Mouse (Mus musculus) embryo, embryonic 10 days (tissue): ENCODE measurements around the gene Kcnk7.

Experiments
- DNase-seq: peaks from one replicate; pipeline ENCODE4 v3.0.0-alpha.2; 2015; ENCODE audit warnings: low spot score

Kcnk7 gene

DNA sequence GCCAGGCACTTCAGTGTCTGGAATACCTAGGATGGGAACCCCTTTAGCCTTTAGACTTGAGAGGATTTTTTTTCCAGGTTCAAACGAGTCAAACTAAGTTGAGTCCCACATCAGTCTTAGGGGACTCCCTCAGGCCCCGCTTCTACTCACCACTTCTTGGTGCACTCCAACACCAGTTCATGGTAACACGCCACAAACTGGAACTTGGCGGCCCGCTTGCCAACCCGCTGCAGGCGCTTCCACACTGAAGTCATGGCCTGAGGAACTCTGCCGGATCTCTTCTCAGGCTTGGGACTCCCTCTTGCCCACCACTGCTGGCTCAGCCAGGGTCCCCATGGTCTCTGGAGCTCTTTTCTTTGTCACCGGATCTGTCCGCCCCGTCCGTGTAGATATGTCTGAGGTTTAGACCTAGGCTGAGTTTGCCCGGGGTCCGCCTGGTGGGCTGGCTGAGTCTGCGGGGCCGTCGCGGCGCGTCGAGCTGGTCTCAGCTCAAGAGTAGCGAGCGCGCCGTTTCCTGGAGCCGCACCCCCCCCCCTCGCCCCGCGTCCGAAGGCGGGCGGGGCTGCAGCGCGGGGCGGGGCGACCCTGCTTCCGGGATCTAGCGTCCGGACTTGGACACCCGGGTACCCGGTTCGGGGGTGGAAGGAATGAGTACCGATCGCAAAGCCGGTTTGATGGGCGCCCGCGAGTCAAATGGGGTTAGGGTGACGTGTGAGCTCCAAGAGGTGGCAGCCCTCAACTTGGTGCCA is 21.8 kb downstream of the Kcnk7 start, which contains the start of gene Ehbp1l1:
TSS of gene Ehbp1l1 (minus strand) at position 551 of the 749 bp plus-strand sequence.
- peak; percentile 46 for DNase-seq

DNA sequence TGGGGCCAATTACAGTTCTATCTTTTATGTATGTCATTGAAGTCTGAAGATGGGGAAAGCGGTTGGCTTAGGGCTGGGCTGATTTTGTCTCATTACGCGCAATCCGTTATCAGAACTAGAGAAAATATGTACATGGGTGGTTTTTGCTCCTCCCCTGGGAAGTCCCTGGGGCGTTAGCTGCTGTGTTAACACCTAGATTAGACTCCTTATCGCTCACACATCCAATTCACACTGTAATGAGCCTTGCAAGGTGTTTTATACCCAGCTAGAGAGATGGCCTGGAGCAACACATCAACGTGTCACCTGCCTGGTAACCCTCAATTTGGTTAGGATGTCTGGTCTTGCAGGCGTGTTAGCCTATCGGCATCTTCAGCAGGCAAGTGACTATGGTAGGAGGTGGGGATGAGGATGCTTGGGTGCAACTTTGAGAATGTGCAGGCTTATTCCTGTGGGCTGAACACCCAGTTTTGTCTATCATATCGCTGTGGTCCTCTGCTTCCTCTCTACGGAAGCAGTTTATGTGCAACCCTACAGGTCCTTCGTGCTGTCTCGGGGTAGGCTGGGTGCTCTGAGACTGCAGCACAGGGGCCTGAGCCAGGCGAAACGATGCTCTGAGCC is 22.9 kb downstream of the Kcnk7 start:
- no peak for DNase-seq

DNA sequence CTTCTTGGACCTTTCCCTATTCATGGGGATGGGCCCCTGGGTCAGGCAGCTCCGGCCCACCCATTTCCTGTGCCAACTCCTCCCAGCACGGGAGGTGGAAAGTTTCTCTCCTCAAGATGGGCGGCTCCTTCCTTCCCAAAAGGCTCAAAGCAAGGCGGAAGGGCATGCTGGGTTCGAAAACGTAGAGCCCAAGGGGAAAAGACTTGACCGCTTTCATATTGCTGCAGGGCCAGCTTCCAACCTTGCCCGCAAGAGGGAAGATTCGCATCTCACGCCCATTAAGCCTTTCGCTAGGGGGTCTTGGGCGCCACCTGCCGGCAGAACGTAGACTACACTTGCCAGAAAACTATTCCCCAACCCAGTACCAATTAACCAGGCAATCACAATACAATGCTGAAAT is 23.5 kb downstream of the Kcnk7 start:
- DNase-seq: peak; percentile 92

DNA sequence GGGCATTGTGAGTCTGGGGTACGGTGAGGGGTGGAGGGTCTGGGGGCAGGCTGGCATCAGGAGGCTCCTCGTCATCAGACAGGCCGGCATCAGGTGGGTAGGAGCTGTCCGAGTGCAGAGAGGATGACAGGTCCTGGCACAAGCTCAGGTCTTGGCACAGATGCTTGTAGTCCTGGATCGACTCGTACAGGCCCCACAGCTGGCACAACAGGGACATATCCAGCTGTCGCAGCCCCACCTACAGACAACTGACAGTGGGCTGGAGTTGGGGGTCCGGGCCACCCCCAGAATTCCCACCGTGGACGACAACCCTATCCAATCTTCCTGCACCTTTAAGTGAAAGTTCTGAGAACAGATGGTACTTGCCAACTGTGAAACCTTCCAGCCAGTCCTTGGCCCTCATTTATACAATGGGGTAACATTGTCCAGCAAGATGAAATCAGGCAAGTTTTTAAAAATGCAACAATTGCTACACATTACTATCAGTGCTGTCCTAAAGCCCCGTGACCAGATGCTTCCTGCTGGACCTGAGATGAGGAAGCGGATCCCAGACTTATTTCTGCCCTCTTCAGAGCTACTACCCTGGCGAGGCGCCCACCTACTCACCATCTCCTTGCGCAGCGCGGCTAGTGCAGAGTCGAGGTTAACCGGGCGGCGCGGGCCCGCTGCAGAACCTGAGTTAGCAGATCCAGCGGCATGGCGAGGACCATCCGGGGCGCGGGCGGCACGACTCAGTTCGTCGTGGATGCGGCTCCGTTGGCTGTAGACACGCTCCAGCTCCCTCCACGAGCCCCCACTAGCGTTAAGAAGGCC is 24.7 kb downstream of the Kcnk7 start:
- DNase-seq: peak; percentile 70

DNA sequence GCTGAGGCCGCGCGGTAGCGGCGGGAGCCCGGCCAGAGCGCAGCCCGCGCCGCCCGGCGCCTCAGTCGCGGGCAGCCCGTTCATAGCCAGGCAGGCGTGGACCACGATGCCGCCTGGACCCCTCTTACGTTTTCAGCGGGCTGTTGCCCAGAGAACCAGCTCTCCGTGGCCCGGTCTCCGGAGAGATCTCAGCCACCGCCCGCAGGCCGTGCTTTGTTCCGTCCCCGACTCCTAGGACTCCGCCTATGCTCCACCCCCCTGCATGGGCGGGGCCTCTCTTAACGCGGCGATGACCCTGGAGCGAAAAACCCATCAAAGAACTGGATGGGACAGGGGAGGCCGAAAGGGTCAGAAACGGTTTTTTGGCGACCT is 25.3 kb downstream of the Kcnk7 start, which contains the start of gene Fam89b:
TSS of gene Fam89b (minus strand) at position 210 of the 372 bp plus-strand sequence.
- peak; percentile 96 for DNase-seq

DNA sequence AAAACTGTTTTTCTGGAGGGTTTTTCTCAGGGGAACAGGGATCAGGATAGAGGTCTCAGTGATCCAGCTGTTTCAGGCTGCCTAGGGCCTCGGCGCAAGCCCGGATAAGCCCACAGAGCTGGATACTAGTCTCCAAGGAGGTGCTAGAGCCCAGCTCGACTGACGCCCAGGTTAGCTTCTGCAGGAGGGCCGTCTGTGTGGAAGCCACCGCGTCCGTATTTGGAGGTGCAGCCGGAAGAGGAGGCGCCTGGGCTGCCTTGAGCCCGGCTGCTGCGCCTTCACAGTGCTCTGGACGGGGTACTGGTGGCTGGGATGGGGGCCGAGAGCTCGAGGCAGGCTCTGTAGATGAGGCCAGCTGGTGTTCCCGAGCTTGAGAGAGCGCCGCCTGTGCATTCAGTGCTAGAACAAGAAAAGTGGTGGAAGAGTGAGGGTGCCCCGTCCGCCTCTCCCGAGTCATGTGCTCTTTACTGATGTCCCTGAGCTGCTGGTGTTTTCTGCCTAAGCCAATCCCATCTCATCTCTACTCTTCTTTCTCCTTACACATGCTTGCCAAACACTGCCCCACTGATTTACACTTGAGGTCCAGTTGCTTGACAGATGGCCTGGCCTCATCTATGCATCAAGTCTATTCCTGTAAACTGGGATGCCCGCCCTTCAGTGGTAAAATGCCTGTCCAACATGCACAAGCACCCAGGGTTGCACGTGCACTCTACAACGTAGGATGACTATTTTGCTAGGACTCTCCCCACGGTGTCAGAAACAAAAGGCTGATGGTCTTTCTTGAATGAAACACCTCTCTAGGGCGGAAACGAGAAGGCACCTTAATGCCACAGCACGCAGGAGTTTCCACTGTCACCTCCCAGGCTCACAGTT is 26.4 kb downstream of the Kcnk7 start:
- no peak for DNase-seq

DNA sequence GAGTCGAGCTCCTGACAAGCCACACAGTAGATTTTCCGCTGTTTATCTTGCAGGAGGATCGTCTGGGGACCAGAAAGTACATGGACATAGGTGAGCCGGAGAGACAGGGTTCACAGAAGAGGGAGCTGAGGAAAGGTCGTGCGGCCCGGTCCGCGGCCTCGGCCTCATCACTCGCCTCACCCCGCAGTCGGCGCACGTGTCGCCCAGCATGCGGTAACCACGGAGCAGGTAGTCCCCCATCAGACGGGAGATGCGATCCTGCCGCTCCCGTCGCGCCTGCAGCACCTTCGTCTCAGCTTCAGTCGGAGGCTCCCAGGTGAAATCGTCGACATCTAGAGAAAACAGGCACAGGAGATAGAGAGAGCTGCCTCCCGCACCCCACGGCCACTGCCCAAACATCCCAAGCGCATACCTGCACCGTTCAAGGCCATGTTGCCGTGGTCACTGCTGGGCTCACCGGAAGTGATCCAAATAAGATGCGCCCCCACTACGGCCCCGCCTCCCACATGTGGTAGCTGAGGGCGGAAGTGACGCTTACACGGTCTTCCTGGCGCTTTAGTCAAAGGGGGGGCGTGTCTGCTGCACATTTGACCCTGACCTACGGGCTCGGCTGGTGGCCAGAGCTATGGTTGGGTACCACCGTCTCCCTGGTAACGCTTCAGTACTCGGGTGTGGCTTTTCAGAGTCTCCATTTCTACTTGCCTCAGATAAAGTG is 27.3 kb downstream of the Kcnk7 start:
- DNase-seq: peak; percentile 99

DNA sequence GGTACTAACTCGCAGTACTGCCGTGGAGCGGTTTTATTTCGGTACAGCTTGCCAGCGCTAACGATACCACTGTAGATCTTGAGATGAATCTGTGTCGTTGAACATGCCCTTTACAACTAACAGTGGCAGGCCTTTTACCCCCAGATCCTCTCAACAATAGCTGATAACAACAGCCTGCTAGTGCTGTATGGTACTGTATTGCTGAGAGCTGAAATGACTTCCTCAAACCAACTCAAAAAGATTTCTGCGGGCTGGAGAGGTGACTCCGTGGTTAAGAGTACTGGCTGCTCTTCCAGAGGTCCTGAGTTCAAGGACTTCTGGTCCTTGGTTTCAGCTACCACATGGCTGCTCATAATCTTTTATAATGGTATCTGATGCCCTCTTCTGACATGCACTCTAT is 30.2 kb downstream of the Kcnk7 start:
- no peak for DNase-seq

DNA sequence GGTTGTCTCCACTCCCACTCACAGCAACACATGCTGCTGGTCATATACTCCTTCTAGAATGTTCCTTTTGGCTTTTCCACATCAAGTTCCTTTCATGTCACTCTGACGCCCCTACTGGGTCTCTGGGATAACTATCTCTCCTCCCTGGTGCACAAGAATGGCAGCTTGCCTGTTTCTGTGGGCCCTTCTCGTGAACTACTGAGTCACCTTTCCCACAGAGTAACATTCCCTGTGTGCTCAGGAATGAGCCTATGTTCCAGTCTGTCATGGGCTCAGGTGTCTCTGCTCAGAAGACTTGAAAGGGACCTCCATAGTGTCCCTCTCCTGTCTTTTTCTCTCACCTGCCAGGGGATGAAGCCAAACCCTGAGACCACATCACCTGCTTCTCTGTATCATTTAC is 35.3 kb downstream of the Kcnk7 start:
- no peak for DNase-seq

DNA sequence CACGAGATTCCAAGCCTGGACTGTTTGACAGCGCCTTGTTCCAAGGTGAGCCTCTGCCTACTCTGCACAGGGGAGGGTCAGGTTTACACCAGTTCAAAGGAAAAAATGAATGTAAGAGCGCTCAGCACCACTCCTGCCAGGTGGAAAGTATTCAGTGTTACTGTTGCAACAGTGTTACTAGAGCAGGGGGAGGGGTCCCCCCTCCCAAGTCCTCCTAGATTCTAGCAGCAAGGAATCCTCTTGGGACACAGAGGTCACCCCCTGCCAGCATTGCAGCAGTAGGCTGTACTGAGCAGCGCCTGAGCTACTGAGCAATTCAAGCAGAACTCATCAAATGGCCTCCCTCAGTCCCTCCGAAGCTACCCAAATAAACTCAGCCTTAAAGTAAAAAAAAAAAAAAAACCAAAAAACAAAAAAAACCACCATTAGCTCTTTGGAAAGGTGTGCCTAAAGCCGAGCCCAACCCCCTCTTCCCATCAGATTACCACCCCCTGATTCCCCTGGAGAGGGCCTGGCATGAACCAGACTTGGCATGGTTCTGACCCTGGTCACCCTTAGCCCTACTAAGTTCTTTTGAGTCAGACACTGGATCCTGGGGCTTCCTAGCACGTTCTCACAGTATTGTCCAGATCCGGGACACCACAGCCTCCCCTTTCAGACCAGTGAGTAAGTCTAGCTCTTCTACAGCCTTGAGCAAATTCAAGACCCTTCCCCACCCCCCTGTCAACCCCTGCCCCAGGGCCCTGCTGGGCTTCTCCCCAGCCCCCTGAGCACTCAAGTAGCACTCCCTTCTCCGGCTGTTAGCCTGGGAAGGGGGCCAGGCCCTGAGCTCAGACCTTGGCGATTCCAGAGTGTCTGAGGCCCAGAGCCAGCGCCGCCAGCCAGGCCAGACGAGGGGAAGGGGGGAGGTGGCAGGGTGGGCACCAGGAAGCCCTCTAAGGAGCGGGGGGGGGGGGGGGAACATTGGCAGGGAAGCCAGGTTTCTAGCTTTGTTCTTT is 36.5 kb downstream of the Kcnk7 start, which contains the start of gene Ltbp3:
TSS of gene Ltbp3 (plus strand) at position 585 of the 998 bp plus-strand sequence.
- DNase-seq: no peak

DNA sequence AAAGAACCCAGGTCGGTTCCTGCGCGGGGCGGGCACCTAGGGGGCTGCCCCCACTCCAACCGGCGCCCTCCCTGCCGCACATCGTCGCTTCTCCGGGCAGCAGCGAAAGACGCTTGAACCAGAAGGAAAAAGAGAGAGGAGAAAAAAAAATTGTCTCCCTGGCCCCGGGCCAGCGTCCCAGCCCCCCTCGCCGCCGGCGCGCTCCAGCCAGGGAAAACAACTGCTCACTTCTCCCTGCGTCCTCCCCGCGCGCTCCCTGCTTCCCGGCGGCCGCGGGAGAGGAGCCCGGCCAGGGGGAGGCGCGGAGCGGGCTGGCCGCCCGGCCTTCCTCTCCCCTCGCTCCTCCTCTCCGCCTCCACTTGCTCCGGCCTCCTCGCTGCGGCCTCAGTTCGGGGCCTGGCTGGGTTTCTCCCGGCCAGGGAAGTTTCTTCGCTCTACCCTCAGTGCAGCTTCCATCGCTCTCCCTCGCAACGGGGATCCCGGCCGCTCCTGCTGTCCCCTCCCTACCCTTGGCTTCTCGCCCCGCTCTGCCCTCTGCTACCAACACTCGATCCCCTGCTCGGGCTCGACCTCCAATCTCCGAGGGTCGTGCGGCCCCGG is 37.6 kb downstream of the Kcnk7 start:
- peak; percentile 64 for DNase-seq

DNA sequence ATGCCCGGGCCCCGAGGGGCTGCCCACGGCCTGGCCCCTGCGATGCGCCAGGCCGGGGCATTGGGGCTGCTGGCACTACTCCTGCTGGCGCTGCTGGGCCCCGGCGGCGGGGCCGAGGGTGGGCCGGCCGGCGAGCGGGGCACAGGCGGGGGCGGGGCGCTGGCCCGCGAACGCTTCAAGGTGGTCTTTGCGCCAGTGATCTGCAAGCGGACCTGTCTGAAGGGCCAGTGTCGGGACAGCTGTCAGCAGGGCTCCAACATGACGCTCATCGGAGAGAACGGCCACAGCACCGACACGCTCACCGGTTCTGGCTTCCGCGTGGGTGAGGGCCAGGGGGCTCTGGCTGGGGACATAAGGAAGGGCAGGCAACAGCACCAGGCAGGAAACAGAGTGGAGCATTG is 38.1 kb downstream of the Kcnk7 start:
- peak; percentile 39 for DNase-seq

DNA sequence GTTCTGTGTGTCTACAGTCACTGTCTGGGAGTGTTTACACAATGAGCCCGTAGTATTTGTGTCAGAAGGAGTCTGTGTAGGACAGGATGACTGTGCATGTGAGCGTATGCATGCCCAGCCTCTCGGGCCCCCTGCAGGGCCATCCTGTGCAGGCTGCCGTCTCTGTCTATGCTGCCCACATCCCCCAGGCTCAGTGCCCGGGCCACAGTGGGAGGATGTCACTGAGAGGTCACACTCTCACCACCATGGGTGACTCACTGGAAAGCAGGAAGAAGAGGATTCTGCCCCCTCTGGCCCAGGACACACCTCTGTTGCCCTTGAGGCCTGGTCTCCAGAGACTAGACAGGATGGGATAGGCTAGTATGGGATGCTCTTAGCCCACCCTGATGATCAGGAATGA is 39.4 kb downstream of the Kcnk7 start:
- no peak for DNase-seq

DNA sequence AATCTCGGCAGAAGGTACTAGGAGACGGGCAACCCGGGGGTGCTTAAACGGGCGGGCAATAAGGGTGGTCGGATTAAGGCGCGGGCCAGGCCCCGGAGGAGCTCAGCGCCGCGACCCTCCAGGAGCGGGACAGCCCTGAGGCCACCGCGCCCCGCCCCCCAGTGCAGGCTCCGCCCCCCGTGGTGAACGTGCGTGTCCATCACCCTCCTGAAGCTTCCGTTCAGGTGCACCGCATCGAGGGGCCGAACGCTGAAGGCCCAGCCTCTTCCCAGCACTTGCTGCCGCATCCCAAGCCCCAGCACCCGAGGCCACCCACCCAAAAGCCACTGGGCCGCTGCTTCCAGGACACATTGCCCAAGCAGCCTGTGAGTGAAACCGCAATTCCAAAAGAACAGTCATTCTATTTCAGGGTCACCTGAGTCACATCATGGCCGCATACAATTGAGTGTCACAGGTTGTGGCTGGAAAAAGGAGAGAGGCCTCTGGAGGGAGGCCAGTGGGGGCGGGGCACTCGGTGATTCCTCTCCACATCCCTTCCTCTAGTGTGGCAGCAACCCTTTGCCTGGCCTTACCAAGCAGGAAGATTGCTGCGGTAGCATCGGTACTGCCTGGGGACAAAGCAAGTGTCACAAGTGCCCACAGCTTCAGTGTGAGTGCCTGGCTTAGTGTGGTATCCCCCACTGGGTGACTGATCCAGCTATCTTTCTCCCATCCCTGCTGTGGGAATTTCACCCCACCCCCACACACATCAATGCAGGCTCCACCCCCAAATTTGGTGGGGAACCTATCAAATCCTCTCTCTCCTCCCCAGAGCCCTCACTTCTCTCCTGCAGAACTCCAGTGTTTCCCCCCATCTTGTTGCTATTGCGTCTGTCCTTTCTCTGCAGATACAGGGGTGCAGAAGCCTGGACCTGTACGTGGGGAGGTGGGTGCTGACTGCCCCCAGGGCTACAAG is 41.9 kb downstream of the Kcnk7 start:
- DNase-seq: no peak

DNA sequence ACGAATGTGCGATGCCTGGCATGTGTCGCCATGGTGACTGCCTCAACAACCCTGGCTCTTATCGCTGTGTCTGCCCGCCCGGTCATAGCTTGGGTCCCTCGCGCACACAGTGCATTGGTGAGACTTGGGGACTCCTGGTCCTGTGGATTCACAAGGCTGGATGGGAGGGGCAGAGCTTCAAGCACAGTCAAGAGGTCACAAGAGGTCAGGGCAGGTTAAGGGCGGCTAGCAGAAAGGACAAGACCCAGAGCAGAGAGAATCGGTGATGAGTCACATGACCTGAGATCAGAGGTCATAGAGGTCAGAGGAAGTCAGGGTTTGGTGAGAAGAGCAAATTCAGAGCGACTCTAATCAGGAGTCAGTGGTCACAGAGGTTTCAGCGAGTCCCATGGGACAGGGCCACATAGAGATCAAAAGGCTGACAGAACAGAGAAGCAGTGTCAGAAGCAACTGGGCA is 42.8 kb downstream of the Kcnk7 start:
- DNase-seq: peak; percentile 69

DNA sequence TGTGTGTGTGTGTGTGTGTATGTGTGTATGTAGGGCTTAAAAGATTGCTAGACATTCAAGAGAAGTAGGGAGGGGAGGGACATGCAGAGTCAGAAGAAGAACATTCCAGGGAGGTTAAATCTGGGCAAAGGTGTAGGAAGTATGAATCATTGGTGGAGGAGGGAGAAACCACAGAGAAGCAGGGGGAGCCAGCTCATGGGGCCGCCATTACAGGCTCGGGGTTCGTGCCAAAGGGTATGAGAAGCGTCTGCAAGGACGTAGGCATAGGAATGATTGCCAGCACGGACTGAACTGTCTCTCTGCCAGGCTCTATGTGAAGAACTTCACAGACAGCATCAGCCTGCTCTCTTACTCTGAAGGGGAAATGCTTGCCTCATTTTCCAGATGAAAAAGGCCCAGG is 45.3 kb downstream of the Kcnk7 start:
- DNase-seq: no peak

DNA sequence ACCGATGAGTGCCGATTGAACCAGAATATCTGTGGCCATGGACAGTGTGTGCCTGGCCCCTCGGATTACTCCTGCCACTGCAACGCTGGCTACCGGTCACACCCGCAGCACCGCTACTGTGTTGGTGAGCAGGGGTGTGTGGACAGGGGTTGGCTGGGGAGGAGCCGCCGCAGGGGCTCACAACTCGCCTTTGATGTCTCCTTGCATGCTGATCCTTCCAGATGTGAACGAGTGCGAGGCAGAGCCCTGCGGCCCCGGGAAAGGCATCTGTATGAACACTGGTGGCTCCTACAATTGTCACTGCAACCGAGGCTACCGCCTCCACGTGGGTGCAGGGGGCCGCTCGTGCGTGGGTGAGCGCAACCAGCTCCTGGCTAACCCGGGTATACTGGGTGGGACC is 46.8 kb downstream of the Kcnk7 start:
- DNase-seq: peak; percentile 29

DNA sequence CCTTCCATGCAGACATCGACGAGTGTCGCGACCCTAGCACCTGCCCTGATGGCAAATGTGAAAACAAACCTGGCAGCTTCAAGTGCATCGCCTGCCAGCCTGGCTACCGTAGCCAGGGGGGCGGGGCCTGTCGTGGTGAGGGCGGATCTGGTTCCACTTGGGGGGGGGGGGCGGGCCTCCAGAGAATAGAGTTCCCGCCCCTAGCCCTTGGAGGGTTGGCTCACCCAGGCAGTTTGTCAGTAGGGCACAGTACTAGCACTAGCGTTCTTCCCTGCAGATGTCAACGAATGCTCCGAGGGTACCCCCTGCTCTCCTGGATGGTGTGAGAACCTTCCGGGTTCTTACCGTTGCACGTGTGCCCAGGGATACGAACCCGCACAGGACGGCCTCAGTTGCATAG is 47.6 kb downstream of the Kcnk7 start:
- peak; percentile 47 for DNase-seq
